Mouse (Mus musculus): ENCODE data around the gene Asxl1.
"Not testable (repeated sequence)": the region's sequence is repeated elsewhere in the genome, so short reads cannot be mapped to it uniquely, and the experiment has no call there.

Asxl1 gene

DNA sequence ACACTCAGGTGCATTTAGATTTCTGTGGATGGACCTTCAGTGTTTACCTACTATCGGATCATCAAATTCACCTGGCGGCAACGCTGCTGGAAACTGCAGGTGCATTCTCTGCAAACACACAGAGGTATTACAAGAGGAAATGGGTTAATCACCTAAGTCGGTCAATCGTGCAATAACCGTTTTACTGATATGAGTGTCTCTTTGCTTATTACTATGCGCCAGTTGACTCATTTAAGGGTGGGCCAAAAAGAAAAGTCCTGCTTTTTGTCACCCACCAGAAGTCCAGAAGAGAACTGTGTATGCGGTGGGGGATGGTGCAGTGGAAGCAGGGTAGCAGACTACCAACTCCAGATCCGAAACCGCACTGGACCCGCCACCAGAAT, 567 bp upstream of the Asxl1 start:
- DNase-seq (ENCODE audit: low spot score in 2 of 2), result no peak

DNA sequence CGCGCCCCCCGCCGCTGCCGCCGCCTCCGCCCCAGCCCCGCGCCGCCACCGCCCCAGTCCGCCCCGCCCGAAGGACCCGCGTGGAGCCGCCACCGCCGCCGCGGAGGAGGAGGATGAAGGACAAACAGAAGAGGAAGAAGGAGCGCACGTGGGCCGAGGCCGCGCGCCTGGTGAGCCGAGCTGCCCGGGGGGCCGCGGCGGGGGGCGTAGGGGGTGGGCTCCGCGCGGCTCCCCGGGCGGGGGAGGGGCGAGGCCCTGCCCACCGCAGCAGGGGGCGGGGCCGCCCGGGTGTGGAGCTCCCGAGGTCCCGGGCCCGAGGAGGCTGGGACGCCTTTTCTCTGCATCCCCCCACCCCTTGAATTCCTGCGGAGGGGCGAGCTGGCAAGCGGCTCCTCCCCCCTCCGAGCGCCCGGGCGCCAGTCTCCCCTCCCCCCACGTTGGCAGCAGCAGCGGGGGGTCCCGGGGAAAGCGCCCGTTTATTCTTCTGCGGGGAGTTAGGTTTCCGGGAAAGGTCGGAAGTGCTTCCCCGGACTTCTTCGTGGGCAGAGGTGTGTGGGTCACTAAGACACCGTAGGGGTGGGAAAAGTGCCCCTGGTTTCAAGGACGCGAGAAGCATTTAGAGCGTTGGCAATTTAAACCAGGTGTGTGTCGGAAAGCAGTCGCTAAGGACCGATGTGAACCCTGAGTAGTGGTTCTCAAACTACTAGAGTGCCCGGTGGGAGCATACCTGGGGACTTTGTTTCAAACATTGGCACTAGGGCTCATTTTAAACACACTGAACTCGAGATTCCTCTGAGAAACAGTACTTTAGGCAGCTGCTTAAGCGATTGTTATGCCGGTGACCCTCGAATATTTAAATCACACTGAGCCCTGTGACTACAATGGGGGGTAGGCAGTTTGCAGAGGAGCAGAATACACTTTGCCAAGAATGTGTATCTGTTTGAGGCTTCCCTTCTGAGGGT, 873 bp downstream of the Asxl1 start:
- peak in 1 of 2 experiments; percentile 17 for DNase-seq (ENCODE audit: low spot score in 2 of 2)

DNA sequence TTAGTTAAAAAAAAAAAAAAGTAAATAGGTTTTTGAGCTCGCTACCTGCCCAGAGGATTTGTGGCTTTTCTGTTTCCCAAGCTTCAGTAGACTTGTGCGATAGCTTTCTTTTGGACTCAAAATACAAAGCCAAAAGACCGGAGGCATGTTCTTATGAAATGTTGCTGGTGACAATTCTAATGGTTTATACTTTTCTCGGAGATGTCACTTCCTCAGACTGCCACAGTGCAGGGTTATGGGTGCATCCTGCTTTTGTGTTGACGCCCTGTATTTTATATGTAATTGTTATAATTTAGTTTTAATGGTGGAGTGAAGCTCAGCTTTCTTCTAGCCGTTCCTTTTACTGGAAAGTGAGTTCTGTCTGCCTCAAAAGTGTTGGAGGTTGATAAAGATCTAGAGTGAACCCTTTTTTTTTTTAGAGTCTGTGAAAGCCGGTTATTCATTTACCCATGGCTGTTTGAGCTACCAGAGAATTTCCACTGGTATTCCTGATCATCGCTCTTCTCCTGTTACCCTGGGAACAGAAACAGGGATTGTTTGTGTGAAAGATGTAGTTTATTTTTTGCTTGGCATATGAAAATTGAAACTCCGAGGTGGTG, 1.7 kb downstream of the Asxl1 start:
- DNase-seq (ENCODE audit: low spot score in 2 of 2), result peak; percentile 17 to 18

DNA sequence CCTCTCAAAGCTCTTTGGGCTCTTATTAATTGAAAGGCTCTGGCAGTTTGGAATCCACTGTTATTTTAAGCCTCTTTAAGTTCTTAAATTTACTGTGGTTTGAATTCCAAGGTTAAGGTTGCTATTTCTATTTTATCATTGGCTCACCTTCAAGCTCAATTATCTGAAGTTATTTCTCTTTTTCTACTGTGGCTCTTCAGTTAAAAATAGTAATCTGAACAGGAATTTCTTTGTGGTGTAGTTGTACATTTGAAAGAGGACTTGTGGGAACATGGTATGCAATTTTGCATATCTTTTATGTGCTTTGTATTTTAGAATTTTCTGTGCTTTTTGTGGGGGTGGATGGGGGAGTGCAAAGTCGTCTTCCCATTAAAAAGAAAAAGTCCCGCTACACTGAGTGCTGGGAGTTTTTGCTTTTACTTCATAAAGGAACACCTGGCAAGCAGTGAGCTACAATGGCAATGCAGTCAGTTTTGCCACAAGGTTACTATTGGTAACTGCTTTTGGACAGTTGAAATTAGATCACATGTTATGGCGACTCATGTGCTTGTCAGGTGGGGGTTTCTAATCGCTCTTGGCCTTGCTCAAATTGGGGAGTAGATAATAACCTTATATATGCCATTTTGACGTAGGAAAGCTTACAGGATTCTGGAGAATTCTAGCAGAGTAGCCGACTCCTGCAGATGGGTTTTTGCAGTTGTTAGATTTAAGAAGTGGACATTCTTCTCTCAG, 2.6 kb downstream of the Asxl1 start:
- peak in 1 of 2 experiments; percentile 15 for DNase-seq (ENCODE audit: low spot score in 2 of 2)

DNA sequence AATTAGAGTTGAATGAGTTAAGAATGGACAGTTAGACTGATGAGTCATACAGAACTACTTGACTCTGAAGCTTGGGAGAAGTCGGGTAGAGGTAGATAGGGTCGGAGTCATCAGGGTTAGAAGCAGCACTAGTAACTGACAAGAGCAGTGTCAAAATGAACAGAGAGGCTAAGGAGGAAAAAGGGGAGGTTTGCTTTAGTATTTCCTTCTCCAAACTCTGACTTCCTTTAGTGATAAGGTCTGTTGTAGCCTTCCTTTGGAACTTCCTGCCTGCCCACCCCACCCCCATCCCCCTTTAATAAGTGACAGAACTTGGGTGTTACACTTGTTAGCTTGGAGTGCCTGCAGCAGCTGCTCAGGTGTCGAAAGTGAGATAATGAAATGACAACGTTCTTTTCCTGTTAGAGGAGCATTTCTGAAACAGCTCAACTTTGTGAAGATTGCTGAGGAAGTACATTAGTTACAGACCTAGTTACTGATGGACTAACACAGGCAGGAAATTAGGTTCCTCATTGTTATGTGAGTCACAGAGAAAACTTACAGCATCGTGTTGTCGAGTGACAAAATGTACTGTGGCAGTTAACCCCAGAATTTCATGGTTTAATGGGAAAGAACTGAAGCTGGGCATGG, 5.0 kb downstream of the Asxl1 start:
- DNase-seq (ENCODE audit: low spot score in 2 of 2), result peak; percentile 26 to 28

- no peak for DNase-seq (ENCODE audit: low spot score in 2 of 2)
Observed at GRCm38 (mm10) chr2:153354648-153355047, 9.0 kb downstream of the Asxl1 start.

GRCm38 (mm10) chr2:153356784-153357183, 11.2 kb downstream of the Asxl1 start:
- DNase-seq (ENCODE audit: low spot score in 2 of 2), result no peak

DNA sequence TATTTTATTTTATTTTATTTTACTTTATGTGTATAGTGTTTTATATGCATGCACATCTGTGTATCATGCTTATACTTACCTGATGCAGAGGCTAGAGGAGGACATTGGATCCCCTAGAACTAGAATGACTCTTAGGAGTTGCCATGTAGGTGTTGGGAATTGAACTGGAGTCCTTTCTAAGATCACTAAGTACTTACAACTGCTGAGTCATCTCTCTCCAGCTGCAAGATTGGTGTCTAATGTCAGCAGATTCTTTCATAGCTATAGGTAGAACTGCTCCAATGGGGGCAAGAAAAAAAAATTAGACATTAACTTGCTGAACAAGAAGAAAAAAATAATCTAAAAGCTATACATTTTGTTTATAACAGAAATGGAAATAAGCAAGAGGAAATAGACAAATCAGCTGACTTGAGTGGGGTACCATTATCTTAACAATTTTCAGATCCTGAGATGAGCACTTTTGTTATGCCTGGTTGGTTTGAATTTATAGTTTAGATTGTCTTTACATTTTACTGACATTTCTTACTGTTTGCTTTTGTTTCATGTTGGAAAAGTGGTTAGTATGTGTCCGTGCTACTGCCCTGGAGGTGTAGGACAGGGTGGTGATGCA, 15.6 kb downstream of the Asxl1 start:
- no peak for DNase-seq (ENCODE audit: low spot score in 2 of 2)

- DNase-seq (ENCODE audit: low spot score in 2 of 2), result not testable (repeated sequence)
Observed at GRCm38 (mm10) chr2:153364531-153364930, 18.9 kb downstream of the Asxl1 start.

GRCm38 (mm10) chr2:153370871-153371270, 25.2 kb downstream of the Asxl1 start:
- no peak for DNase-seq (ENCODE audit: low spot score in 2 of 2)

- no peak for DNase-seq (ENCODE audit: low spot score in 2 of 2)
Observed at GRCm38 (mm10) chr2:153375380-153375779, 29.8 kb downstream of the Asxl1 start.

GRCm38 (mm10) chr2:153380479-153380878, 34.9 kb downstream of the Asxl1 start:
- DNase-seq (ENCODE audit: low spot score in 2 of 2), result no peak

DNA sequence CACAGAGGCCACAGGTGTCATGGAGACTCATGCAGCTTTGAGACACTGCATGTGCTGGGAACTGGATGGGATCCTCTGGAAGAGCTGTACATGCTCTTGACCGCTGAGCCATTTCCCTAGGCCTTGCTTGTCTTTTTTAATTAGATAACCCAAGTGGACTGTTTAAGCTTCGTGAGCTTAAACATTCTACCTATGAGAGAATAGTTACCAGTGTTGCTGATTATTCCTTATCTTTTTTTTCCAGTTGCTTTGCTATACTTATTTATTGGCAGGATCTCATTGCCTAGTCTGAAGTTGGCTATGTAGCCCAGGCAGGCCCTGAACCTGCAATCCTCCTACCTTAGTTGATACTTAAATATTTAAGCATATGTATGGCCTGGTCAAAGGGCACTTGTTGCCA, 44.2 kb downstream of the Asxl1 start:
- no peak for DNase-seq (ENCODE audit: low spot score in 2 of 2)

DNA sequence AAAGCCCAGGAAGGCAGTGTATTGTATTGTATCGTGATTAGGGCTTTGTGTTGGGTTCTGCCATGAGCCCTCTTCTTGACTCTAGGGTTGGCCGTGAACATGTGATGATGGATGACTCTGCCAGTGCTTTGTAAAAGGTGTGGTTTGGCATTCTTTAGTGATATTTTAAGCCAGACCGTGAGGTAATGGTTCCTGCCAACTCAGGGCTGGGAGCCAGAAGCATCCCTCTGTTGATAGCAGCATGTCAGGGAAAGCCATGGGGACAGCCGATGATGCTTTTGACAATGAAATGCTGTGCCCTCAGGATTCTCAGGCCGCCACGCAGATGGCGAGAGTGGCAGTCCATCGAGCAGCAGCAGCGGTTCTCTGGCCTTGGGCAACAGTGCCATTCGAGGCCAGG, 47.4 kb downstream of the Asxl1 start:
- no peak for DNase-seq (ENCODE audit: low spot score in 2 of 2)

DNA sequence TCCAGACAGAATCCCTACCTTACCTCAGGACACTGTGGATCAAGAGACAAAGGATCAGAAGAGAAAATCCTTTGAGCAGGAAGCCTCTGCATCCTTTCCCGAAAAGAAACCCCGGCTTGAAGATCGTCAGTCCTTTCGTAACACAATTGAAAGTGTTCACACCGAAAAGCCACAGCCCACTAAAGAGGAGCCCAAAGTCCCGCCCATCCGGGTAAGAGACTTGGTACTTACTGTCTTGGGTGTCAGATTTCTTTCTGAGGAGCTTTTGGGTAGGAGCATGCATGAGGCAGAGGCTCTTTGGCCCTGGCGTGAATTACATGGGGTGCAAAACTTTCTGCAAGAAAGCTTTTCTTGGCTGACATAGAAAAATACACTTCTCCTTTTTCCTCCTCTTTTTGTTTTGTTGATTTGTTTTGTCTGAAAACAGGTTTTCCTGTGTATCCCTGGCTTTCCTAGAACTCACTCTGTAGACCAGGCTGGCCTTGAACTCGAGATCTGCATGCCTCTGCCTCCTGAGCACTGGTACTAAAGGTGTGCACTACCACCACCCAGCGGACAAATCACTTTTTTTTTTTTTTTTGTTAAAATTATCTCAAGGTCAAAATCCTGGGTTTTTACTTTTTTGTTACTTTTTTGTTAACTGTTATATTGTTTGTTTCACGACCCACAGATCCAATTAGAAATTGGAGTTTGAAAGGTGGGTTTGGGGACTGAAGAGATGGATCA, 52.3 kb downstream of the Asxl1 start:
- DNase-seq (ENCODE audit: low spot score in 2 of 2), result no peak

DNA sequence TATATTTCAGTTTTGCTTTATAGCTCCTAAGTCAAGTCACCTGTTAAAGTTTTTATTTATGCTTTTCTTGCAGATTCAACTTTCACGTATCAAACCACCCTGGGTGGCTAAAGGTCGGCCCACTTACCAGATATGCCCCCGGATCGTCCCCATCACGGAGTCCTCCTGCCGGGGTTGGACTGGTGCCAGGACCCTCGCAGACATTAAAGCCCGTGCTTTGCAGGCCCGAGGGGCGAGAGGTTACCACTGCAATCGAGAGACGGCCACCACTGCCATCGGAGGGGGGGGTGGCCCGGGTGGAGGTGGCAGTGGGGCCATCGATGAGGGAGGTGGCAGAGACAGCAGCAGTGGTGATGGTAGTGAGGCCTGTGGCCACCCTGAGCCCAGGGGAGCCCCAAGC, 53.5 kb downstream of the Asxl1 start:
- DNase-seq (ENCODE audit: low spot score in 2 of 2), result no peak

GRCm38 (mm10) chr2:153404062-153404461, 58.4 kb downstream of the Asxl1 start:
- DNase-seq (ENCODE audit: low spot score in 2 of 2), result no peak

- DNase-seq (ENCODE audit: low spot score in 2 of 2), result no peak
Observed at GRCm38 (mm10) chr2:153404882-153405281, 59.3 kb downstream of the Asxl1 start.

DNA sequence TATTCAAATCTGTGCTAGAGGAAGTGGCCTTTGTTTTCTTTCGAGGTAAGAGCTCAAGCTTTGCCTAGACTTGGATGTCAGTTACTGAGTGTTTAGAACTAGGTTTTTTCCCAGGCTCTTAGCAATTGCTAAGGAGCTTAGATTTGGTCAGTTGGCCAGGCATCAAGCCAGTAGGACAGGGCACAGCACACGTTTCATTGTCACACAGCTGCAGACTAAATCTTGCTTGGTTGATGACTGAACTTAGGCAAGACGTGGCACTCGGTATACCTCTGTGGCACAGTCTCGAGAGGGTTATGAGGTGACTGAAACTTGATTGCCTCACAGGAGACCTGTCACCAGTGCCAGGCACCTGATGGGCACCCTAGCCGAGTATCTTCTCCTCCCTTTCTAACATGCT, 61.3 kb downstream of the Asxl1 start:
- DNase-seq (ENCODE audit: low spot score in 2 of 2), result no peak

DNA sequence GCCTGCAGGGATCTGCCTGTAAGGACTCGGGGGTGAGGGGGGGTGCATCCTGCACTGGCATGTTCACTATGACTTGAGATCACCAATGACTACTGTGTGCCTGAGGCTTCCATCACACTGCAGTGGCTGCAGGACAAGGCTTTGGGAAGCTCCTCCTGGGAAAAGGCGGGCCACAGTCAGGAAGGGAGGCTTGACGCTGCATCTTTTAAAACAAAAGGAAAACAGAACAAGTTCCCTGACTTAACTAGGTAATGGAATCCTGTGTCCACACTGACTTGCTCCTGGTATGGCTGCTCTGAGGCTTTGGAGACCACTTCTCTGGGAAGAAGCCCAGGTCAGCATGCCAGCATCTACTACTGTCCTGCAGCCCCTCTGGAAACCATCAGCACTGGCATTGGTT, 63.3 kb downstream of the Asxl1 start:
- no peak for DNase-seq (ENCODE audit: low spot score in 2 of 2)

- DNase-seq (ENCODE audit: low spot score in 2 of 2), result no peak
Observed at GRCm38 (mm10) chr2:153411557-153411956, 65.9 kb downstream of the Asxl1 start.

Measured in natural killer cell, adult 2 months (primary cell).